Mouse (Mus musculus): ENCODE results near the gene Epha7. TPM values are rescaled to one million over a fixed set of nuclear protein-coding genes. Genes with fewer than 3 reads are reported as not detected.

The Epha7 gene
- polyA plus RNA-seq, 1 experiment from 2014 or later, result 59.0 TPM

GRCm38 (mm10) chr4:28967584-28968315 is 154.8 kb downstream of the Epha7 start:
- WGBS, result 62% methylated on average over 3 of the region's 3 CpGs
- Histone ChIP-seq H3K27ac (no peak overlapping the region), H3K27me3 (no peaks in the 10 kb centered on the region), H3K4me1 (no peaks in the 10 kb centered on the region), H3K9me3 (no peaks in the 10 kb centered on the region), H3K36me3 (peaks cover 9% of the 10 kb centered on the region; the same call in 1 of the 2 replicates), H3K4me3 (no peak overlapping the region), H3K4me2 (replicated peaks) (no peak overlapping the region), H3K9ac (no peak overlapping the region)
- ATAC-seq (ENCODE audit: low FRiP score, low read depth), result no peak

DNA sequence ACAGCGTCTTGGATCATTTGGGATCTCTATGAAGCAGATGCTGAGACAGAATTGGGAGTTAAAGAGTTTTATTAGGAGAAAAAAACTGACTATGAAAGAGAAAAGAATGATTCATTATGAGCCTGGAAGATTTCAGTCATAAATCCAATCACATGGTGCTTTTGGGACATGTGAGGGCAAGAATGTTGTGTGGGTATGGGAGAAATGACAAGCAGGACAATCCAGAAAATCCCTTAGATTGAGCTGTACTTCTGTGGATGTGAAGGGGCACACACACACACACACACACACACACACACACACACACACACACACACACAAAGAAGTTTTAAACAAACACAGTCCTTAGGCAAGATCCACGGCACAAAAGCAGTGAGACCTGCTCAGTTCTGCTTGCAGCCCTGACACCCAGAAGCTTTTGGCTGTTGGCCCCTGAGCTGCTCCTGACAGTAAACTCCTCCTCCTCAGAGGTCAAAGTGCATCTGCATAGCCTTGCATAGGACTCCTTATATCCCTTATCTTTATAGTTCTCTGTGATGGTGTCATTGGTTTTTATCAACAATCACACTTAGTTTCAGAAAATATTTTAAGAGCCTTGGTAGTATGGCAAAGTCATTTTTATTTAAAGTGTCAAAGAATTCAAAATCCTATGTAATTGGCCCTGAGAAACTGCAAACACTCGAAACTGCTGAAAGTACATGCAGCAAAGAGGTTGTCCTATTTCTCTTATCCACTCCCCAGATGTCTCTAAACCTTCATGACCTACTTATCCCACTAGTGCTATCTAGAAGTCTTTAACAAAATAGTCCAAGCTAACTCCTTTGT is 185.7 kb downstream of the Epha7 start:
- Histone ChIP-seq H3K9me3 (no peaks in the 10 kb centered on the region), H3K4me2 (replicated peaks) (no peak overlapping the region), H3K27ac (no peak overlapping the region), H3K36me3 (no peaks in the 10 kb centered on the region), H3K9ac (no peak overlapping the region), H3K27me3 (no peaks in the 10 kb centered on the region), H3K4me1 (no peaks in the 10 kb centered on the region), H3K4me3 (no peak overlapping the region)
- WGBS, result 61% methylated on average over 3 of the region's 3 CpGs
- ATAC-seq (ENCODE audit: low FRiP score, low read depth), result no peak

DNA sequence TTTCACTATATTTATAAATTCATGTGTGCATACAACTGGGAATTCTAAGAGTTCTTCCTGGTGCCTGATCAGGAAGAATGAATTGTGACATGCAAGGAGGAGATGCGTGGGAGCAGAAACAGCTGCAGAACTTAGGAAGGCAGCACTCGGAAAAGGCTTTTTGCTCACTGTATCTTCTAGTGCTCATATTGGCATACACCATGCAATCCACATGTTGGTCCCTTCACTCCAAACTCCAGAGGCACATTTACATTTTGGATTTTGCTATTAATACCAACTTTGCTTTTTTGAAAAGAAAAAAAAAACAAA is 186.3 kb downstream of the Epha7 start:
- Histone ChIP-seq H3K27ac (no peak overlapping the region), H3K27me3 (no peaks in the 10 kb centered on the region), H3K4me1 (no peaks in the 10 kb centered on the region), H3K36me3 (no peaks in the 10 kb centered on the region), H3K9ac (no peak overlapping the region), H3K9me3 (no peaks in the 10 kb centered on the region), H3K4me3 (no peak overlapping the region), H3K4me2 (replicated peaks) (no peak overlapping the region)
- 81% methylated on average over 2 of the region's 2 CpGs for WGBS
- ATAC-seq (ENCODE audit: low FRiP score, low read depth), result no peak

- 96% methylated on average over 3 of the region's 3 CpGs for WGBS
- Histone ChIP-seq H3K9me3 (no peaks in the 10 kb centered on the region), H3K4me1 (no peaks in the 10 kb centered on the region), H3K4me2 (replicated peaks) (no peak overlapping the region), H3K36me3 (no peaks in the 10 kb centered on the region), H3K27ac (no peak overlapping the region), H3K4me3 (no peak overlapping the region), H3K27me3 (no peaks in the 10 kb centered on the region), H3K9ac (no peak overlapping the region)
- ATAC-seq (ENCODE audit: low FRiP score, low read depth), result no peak
Observed at GRCm38 (mm10) chr4:29010333-29010732, 197.4 kb downstream of the Epha7 start.
